Mouse (Mus musculus): ENCODE data around the gene Ppp1r14c.

DNA sequence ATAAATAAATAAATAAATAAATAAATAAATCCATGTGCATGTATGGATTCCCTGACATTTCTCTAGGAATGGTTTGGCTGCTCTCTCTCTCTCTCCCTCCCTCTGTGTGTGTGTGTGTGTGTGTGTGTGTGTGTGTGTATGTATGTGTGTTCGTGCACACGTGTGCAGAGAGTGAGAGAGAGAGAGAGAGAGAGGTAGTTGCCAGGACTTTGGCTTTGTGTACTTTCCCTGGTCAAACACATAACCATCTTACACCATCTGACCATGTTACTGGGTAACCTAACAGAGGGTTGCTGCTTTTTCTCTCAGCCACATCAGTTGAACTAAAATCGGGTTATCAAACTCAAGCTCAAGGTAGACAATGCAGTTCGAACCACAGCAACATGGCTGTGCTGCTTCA lies 27.7 kb downstream of the Ppp1r14c start:
- TF ChIP-seq CTCF (IDR thresholded peaks at IDR 0.05; ENCODE audit: insufficient read depth, low read length), result no peak
- TF ChIP-seq POLR2A (IDR thresholded peaks at IDR 0.05; ENCODE audit: borderline replicate concordance, extremely low read depth, low read depth, low read length), result no peak

Data from lung, adult 2 months (tissue).